In the genomic region with DNA sequence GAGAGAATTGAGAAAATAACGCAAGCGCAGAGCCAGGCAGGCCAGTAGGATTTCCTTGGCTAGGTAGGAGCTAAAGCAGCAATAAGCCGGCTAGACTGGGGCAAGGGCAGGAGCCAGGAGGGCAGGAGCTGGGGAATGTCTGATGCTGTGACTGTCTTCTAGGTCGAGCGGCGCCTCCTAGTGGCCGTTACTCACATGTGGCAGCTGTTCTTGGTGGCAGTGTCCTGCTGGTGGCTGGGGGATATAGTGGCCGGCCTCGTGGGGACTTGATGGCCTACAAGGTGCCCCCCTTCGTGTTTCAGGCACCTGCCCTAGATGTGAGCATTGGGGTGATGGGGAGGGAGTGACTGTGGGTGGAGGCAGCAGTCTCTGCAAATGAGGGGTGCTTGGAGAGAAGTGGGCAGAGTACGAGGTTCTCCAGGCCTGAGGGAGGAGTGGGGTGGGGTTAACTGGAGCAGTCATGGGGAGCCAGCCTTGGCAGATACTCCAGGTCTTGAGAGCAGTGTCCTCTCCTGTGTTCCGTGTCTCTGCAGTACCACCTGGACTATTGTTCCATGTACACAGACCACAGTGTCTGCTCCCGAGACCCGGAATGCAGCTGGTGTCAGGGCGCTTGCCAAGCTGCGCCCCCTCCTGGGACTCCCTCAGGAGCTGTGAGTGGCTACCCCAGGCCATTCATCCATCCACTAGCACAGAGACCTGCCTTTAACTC, we compare ENCODE assay signal across 8 mouse cellular contexts. TPM values are rescaled to one million over a fixed set of nuclear protein-coding genes. Genes with fewer than 3 reads are reported as not detected.
DNase-seq lines count a peak whose midpoint lies in the region; ATAC-seq and TF ChIP-seq lines count a peak whose summit lies in the region.

No protein-coding gene starts in this region.

- WGBS in hindbrain, postnatal 0 days = 35% methylated on average over 16 of the region's 16 CpGs

- no peak overlapping the region for H3K27ac ChIP-seq in gastrocnemius, adult 2 months
- H3K27ac ChIP-seq in hindbrain, postnatal 0 days = no peak overlapping the region
- H3K27ac ChIP-seq in left cerebral cortex, adult 2 months = no peak overlapping the region

- TF ChIP-seq CTCF in gastrocnemius, adult 2 months (IDR thresholded peaks at IDR 0.05) = peak; percentile 90
- peak; percentile 87 for TF ChIP-seq CTCF in hindbrain, postnatal 0 days (IDR thresholded peaks at IDR 0.05; ENCODE audit: low read depth)
- peak; percentile 78 for TF ChIP-seq CTCF in left cerebral cortex, adult 2 months (IDR thresholded peaks at IDR 0.05)

- peak; percentile 68 for ATAC-seq in hindbrain, postnatal 0 days
- peak; percentile 96 for ATAC-seq in megakaryocyte progenitor cell, adult 5-6 weeks (replicated peaks; ENCODE audit: poor library complexity)
- no peak for ATAC-seq in inflammation-experienced regulatory T-cells, adult 6 months

- peaks cover 47% of the 10 kb centered on the region; the same call in 1 of the 2 replicates for H3K36me3 ChIP-seq in hindbrain, postnatal 0 days (ENCODE audit: insufficient read depth, low read length)

- intact Hi-C loops in gastrocnemius, adult 2 months (cut with DNase I) = loop anchor here (2.0 to 10.0 kb wide), 4 partner anchors 51 to 199 kb away; no protein-coding TSS in a partner anchor
- intact Hi-C loops in left cerebral cortex, adult 2 months (cut with DNase I) = no loop called here

- no peak overlapping the region for H3K4me2 ChIP-seq in hindbrain, postnatal 0 days (ENCODE audit: low read depth, low read length)

- H3K4me1 ChIP-seq in hindbrain, postnatal 0 days (ENCODE audit: insufficient read depth, low read length) = no peaks in the 10 kb centered on the region

- no peak overlapping the region for H3K4me3 ChIP-seq in gastrocnemius, adult 2 months
- no peak overlapping the region for H3K4me3 ChIP-seq in hindbrain, postnatal 0 days (ENCODE audit: low read length)
- no peak overlapping the region for H3K4me3 ChIP-seq in left cerebral cortex, adult 2 months

- no peaks in the 10 kb centered on the region for H3K9me3 ChIP-seq in hindbrain, postnatal 0 days (ENCODE audit: low read length)

- H3K27me3 ChIP-seq in hindbrain, postnatal 0 days (ENCODE audit: insufficient read depth, low read length) = no peaks in the 10 kb centered on the region

- H3K9ac ChIP-seq in hindbrain, postnatal 0 days (replicated peaks; ENCODE audit: low read length) = no peak overlapping the region

- peak; percentile 74 to 89 for DNase-seq in adrenal gland, adult (ENCODE audit: inconsistent age in 2 of 2, low spot score in 1 of 2)
- DNase-seq in cerebellum, postnatal 36 days = peak; percentile 72 to 74
- peak; percentile 84 for DNase-seq in gastrocnemius, adult 2 months
- peak; percentile 81 for DNase-seq in hindbrain, postnatal 0 days (ENCODE audit: low spot score)
- DNase-seq in left cerebral cortex, adult 2 months (ENCODE audit: extremely low spot score in 1 of 2, low spot score in 2 of 2) = peak; percentile 56 to 57
- peak; percentile 79 for DNase-seq in skeletal muscle tissue, adult 2 months (ENCODE audit: low read depth, low spot score)

RNA-seq across cellular contexts. Expression of gene Megf8, which starts 16.8 kb away (rescaled TPM):
- 10 to 100 TPM; 16.9 to 19.6 TPM for total RNA-seq in gastrocnemius, adult 2 months (2021)
- total RNA-seq in hindbrain, postnatal 0 days (2014; rRNA removed) = 104 and 105 TPM in 2 replicates
- polyA plus RNA-seq in hindbrain, postnatal 0 days (2015; fragmentation: Nextera tagmentation; extraction: Ambion mirVana) = 14.8 and 15.4 TPM in 2 replicates
- 100 to 1,000 TPM; 110 to 115 TPM for total RNA-seq in left cerebral cortex, adult 2 months (2021)
- total RNA-seq in megakaryocyte progenitor cell, adult 5-6 weeks (2015) = 2.2 and 2.5 TPM in 2 replicates
- total RNA-seq in megakaryocyte progenitor cell, adult 5-6 weeks (2017) = 3.5 and 3.9 TPM in 2 replicates
- under 1 TPM in 2 of 3 experiments, not detected in 1; 0.13 to 0.31 TPM for polyA plus RNA-seq in inflammation-experienced regulatory T-cells, adult 6 months (2017; shearing (Covaris generic))

RNA-seq across cellular contexts. Expression of gene Tmem145, which starts 27.8 kb away (rescaled TPM):
- total RNA-seq in gastrocnemius, adult 2 months (2021) = not detected
- total RNA-seq in hindbrain, postnatal 0 days (2014; rRNA removed) = 56.6 and 88.3 TPM in 2 replicates
- 104 and 106 TPM in 2 replicates for polyA plus RNA-seq in hindbrain, postnatal 0 days (2015; fragmentation: Nextera tagmentation; extraction: Ambion mirVana)
- total RNA-seq in left cerebral cortex, adult 2 months (2021) = 10 to 100 TPM; 51.8 to 59.3 TPM
- total RNA-seq in megakaryocyte progenitor cell, adult 5-6 weeks (2015) = not detected in 2 replicates
- total RNA-seq in megakaryocyte progenitor cell, adult 5-6 weeks (2017) = not detected in 2 replicates
- not detected for polyA plus RNA-seq in inflammation-experienced regulatory T-cells, adult 6 months (2017; shearing (Covaris generic))

RNA-seq across cellular contexts. Expression of gene Prr19, which starts 32.5 kb away (rescaled TPM):
- not detected for total RNA-seq in gastrocnemius, adult 2 months (2021)
- total RNA-seq in hindbrain, postnatal 0 days (2014; rRNA removed) = 0.93 and 1.4 TPM in 2 replicates
- polyA plus RNA-seq in hindbrain, postnatal 0 days (2015; fragmentation: Nextera tagmentation; extraction: Ambion mirVana) = 3.1 and 3.6 TPM in 2 replicates
- under 1 TPM in 1 of 2 experiments, not detected in 1; 0.27 TPM for total RNA-seq in left cerebral cortex, adult 2 months (2021)
- total RNA-seq in megakaryocyte progenitor cell, adult 5-6 weeks (2015) = not detected in 2 replicates
- not detected in 2 replicates for total RNA-seq in megakaryocyte progenitor cell, adult 5-6 weeks (2017)
- polyA plus RNA-seq in inflammation-experienced regulatory T-cells, adult 6 months (2017; shearing (Covaris generic)) = not detected

RNA-seq across cellular contexts. Expression of gene Cnfn, which starts 35.8 kb away (rescaled TPM):
- total RNA-seq in gastrocnemius, adult 2 months (2021) = not detected
- total RNA-seq in hindbrain, postnatal 0 days (2014; rRNA removed) = not detected in 2 replicates
- 0.30 and 0.89 TPM in 2 replicates for polyA plus RNA-seq in hindbrain, postnatal 0 days (2015; fragmentation: Nextera tagmentation; extraction: Ambion mirVana)
- not detected for total RNA-seq in left cerebral cortex, adult 2 months (2021)
- not detected in 2 replicates for total RNA-seq in megakaryocyte progenitor cell, adult 5-6 weeks (2015)
- total RNA-seq in megakaryocyte progenitor cell, adult 5-6 weeks (2017) = not detected in 2 replicates
- polyA plus RNA-seq in inflammation-experienced regulatory T-cells, adult 6 months (2017; shearing (Covaris generic)) = not detected

RNA-seq across cellular contexts. Expression of gene Pafah1b3, which starts 36.0 kb away (rescaled TPM):
- under 1 TPM; 0.38 to 0.86 TPM for total RNA-seq in gastrocnemius, adult 2 months (2021)
- 534 and 592 TPM in 2 replicates for total RNA-seq in hindbrain, postnatal 0 days (2014; rRNA removed)
- polyA plus RNA-seq in hindbrain, postnatal 0 days (2015; fragmentation: Nextera tagmentation; extraction: Ambion mirVana) = 469 and 484 TPM in 2 replicates
- 10 to 100 TPM; 27.9 to 34.2 TPM for total RNA-seq in left cerebral cortex, adult 2 months (2021)
- 10.9 and 20.0 TPM in 2 replicates for total RNA-seq in megakaryocyte progenitor cell, adult 5-6 weeks (2015)
- 14.7 and 15.0 TPM in 2 replicates for total RNA-seq in megakaryocyte progenitor cell, adult 5-6 weeks (2017)
- 10 to 100 TPM; 17.5 to 37.2 (median 31.3) TPM for polyA plus RNA-seq in inflammation-experienced regulatory T-cells, adult 6 months (2017; shearing (Covaris generic))

Comparison
In these comparisons a context has a peak if more than half of its experiments do, and no peak if none do; other contexts are left out.
1. RNA of gene Tmem145, which starts 27.8 kb away (total RNA-seq): 56.6 to 88.3 TPM in hindbrain, postnatal 0 days and 51.8 to 59.3 TPM in left cerebral cortex, adult 2 months; not detected in gastrocnemius, adult 2 months and not detected in megakaryocyte progenitor cell, adult 5-6 weeks; every median in the first group is over 10 times any median in the second.
2. Peak in every context shown above with its lines, with median percentiles within 50 percentile points of each other: DNase-seq and CTCF ChIP-seq.